Mouse (Mus musculus) megakaryocyte, adult 5-6 weeks (primary cell): ENCODE results near the gene Polr1a. TPM values are rescaled to one million over a fixed set of nuclear protein-coding genes. Genes with fewer than 3 reads are reported as not detected.

Experiments
- ATAC-seq: 2 replicates; pipeline ENCODE4 v1.8.0; 2016; ENCODE audit warnings: mild to moderate bottlenecking, inconsistent platforms; ENCODE audit not compliant: poor library complexity, severe bottlenecking
- total RNA-seq, 2 experiments: library from RNA; stranded (forward) in 1 of 2; stranded (reverse) in 1 of 2; fragments of 153-499, 151-499 nt in 1 of 2; fragments of 221-1000, 200-1000 nt in 1 of 2; gene quantifications; 2 replicates each; pipeline versions ENCODE4 v1.2.3 to v1.2.4; 2015 to 2017

Gene Polr1a
- total RNA-seq, 2 experiments from 2014 or later, result 20.6 to 52.7 TPM

DNA sequence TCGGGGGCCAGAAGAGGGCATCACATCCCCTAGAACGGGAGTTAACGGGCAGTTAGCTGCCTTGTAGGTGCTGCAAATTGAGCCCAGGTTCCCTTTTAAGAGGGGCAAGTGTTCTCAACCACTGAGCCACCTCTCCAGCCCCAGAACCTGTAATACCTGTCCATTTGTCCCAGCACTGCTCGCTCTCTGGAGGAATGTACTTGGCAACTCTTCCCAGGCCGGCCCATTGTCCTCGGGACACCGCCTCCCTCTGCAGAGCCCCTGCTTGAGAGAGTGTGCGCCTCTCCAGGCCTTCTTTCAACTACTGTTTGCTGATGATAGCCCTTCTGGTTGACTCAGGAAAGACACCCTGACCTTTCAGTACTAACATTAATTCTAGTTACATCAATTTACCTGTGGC is 37.3 kb downstream of the Polr1a start:
- ATAC-seq, result no peak

DNA sequence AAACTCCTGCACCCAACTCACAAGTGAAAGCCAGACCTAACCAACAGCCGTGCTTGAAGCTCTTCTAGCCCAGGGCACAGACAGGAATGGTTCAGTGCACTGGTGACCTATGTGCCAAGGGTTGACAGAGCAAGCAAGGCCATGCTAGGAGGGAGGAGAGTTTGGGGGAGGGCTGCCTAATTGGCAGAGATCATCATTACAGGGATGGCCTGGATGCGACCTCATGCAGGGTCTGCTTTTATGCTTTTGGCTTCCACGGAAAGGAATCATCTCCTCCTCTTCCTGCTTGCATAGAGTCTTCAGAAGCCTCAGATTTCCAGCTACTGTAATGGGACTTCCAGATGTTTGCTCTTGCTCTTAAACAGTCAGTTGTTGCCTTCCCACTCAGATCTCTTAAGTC is 40.9 kb downstream of the Polr1a start:
- ATAC-seq, result no peak

DNA sequence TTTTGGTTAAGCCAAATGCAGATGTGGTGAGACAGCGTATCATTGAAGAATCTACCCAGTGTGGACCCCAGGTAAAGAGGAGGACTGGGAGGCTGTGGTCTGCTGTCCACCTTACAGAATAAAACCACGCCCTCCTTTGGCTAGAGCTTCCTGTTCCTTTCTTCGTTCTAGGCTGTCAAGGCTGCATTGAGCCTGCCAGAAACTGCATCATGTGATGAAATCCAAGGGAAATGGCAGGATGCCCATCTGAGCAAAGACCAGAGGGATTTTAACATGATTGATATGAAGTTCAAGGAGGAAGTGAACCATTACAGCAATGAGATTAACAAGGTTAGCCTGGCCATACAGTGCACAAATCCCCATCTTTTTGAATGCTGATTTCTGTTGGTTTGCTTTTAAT is 41.7 kb downstream of the Polr1a start:
- peak; percentile 71 for ATAC-seq

DNA sequence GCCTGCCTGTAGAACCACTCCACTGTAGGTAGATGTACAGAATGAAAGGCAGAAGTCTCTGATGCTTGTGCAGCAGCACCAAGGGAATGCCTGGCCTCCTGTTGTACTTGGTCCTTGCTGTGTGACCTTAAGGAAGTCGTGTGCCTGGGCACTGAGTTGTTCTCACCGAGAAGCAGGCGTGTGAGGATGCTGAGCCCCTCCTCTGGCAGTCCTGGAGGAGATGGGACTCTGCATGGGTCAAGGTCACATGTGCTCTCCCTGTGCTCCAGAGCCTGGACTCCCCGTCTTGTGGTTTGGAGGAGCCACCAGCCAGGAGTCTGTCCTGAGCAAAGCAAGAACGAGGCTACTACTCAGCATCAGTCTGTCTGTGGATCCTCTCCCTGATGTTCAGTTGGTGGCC is 42.3 kb downstream of the Polr1a start:
- no peak for ATAC-seq

DNA sequence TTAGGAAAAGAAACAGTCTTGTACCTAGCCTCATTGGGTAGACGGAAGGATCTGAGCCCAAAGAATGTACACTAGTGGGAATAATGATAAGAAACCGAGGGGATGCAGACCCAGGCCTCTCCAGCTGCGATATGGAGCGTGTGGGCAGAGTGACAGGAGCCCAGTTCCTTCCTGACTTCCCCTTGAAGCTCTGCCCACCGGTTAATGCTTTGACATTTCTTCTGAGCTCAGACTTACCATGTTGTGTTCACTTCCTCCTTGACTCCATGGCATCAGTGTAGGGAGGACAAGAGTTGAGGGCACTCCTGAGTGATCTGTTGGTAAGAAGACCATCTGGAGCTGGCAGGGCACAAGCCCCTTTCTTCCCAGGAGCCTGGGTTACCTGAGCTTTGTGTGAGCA is 53.3 kb downstream of the Polr1a start:
- ATAC-seq, result peak; percentile 50

DNA sequence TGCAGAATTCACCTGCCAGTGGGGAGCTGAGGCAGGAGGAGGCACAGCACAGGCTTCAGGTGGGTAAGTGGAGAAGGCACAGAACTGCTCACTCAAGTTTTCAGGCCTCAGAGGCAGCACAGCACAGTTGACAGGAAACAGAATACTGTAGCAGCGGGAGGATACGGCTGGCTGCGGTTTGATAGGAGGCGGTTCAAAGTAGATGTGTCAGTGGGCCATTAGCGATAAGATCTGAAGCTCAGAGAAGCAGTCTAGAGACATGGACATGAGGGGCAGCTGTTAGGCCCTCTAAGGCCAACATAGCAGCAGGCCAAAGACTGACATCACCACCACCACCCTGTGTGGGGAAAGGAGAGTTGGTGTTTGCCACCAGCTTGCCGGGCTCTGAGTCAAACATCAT is 53.9 kb downstream of the Polr1a start:
- ATAC-seq, result peak; percentile 49

DNA sequence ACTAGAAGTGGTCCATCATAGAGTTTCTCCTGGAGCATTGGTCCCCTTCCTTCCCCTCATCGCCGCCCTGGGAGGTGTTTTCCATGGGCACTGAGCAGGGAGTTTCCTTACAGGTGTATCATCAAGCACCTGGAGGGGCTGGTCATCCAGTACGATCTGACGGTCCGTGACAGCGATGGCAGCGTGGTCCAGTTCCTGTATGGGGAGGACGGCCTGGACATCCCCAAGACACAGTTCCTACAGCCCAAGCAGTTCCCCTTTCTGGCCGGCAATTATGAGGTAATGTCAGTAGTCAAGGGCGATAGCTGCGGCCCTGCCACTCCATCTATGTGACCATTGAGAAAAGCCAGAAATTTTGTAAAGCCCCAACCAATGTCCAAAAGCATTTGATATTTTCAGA is 54.7 kb downstream of the Polr1a start:
- ATAC-seq, result peak; percentile 96

DNA sequence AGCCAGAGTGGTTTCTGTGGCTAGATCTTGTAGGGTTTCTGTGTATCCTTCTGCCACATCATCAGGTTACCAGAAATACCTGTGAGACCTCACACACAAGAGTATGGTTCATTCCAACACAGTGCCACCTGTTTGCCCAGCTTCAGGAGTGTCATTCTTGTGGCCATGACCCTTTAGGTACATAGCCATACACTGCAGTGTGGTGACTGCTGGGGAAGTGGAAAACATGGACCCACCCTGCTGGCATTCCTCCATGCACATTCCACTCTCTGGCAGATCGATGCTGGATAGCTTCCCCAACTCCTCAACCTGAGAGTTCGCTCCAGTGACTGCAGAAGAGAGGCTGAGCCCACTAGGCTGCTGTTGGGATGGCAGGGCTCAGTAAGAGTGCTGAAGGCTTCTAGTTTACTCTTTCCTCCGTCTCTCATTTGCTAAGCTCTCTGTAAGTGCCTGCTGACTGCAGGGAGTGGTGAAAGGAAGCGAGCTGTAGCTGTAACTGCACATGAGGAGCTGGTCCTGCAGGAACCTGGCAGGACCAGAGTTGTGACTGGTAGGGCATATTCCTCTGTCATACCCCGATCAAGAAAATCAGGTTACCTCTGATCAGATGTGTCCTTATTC is 57.9 kb downstream of the Polr1a start:
- ATAC-seq, result no peak

DNA sequence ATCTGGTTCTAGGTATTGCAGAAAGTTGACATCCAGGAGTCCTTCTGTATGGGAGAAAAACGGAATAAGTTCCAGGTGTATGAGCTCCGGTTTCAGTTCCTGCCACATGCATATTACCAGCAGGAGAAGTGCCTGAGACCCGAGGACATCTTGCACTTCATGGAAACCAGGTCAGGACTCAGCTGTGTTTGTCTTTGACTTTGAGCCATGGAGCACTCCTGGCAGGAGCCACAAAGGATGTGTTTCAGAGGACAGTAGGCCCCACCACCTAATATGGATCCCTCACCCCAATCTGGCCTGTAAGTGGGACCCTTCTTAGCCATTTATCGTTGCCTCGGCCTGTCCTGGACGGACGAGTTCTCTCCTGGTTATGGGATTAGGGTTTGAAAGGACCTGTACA is 59.0 kb downstream of the Polr1a start:
- ATAC-seq, result no peak

DNA sequence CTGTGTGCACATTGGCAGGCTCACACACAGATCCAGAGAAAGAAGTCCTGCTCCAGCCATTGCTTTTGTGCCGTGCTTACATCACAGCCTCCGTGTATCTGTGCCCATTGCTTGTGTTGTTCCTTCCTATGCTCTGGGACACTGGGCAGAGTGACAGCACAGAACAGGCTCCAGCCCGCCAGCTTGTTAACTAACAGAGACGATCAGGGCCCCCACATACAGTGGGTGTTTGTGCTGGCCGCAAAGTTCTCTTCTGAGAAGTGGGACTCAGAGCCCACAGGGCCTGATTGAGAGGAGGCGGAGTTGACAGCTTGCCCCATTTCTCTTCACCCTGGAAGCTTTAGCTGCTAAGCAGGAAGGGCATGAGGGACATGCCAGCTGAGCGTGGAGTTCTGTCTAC is 60.6 kb downstream of the Polr1a start:
- no peak for ATAC-seq

DNA sequence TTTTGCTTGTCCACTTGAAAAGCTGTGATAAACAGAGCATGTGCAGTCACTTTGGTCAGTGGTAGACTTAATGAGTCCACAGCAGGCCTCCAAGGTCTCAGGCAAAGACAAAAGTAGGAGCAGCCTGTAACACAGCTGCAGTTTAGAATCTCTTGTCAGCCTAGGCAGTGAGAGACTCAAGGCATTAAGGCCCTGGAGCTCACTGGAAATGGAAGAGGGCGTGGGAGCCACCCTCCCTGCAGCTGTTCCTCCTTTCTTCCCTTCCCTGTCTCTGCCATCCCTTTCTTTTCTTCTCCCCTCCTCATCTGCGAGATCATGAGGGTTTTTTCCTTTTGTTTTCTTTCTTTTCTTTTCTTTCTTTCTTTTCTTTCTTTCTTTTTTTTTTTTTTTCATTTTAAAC is 61.3 kb downstream of the Polr1a start:
- no peak for ATAC-seq

DNA sequence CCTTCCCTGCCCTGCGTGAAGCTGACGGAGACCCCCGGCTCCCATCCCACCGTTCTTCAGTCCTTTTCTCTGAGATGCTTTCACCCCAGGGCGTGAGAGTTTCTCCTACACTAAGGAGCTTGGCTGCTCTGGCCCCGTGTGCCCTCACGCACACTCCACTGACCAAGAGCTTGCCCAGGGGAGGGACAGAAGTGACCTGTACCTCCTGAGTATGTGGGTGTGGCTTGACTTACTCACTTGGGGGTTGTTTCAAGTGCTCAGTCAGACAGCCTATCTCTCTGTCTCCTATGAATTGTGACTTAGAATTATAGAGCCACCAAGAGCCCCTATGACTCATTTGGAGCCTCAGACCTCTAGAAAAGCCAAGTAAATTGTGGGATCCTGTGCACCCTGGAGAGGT is 67.7 kb downstream of the Polr1a start:
- no peak for ATAC-seq

DNA sequence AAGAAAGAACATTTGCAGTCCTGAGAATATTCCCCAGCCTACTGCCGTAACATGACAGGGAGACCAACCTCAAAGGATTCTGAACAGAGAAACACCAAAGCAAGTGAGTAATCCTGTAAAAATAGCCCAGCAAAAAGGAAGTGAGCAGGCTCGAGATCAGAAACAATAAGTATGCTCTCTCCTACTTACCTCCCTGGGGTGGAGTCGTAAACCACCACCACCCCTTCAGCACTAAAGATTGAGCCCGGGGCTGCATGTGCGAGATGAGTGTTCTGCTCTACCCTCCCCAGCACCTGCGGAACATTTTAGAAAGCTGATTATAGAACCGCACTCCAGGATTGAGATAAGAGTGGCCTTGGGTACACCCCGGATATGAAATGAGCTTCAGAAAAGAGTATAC is 71.3 kb downstream of the Polr1a start:
- peak; percentile 64 for ATAC-seq

DNA sequence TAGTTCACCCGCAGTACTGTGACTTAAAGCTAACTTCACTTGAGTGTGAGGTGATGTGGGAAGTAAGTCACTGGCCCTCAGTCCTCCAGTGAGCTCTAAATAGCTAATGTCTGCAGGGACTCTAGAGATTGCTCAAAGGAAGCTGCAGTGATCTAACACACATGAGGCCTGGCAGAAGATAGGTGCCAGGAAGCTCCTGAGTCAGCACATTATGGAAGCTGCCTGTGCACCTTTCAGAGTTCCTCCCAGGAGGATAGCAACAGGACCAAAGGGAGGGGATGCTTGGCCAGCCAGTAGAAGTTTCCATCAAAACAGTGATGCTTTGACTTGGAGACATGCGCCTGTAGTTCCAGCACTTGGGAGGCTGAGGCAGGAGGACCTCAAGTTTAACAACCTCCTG is 71.7 kb downstream of the Polr1a start:
- peak; percentile 59 for ATAC-seq

DNA sequence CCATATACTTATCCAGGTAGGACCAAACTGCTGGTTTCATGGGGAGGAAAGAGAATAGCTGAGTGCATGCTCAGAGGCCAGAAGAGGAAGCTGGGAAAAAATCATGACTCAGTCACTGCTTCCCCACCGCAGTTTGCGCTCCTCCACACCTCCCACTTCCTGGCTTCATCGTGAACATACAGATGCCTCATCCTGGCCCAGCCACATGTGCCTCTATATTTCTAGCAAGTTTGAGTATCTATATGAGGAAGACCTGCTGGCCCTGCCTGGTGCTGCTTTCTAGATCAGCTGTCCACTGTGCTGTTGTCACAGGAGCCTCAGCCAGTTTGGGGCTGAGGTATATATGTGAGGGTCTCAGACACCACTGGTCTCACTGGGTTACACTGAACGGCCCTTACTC is 72.6 kb downstream of the Polr1a start:
- ATAC-seq, result peak; percentile 81

DNA sequence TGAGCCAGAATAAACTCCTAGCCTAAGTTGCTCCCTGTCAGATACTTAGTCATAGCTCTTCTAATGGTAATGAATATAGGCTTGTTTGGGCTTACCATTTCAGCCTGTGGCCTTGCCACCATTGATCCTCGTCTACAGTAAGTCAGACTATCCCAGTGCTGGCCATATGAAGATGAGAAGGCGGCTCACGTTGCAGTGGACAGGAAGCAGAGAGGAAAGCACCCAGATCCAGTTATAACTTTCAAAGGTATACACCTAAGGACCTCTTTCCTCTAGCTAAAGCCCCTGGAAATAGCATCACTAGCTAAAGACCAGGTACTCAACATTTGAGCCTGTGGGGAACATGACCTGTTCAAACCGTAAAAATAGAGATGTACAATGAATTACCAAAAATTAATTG is 77.1 kb downstream of the Polr1a start:
- ATAC-seq, result no peak

DNA sequence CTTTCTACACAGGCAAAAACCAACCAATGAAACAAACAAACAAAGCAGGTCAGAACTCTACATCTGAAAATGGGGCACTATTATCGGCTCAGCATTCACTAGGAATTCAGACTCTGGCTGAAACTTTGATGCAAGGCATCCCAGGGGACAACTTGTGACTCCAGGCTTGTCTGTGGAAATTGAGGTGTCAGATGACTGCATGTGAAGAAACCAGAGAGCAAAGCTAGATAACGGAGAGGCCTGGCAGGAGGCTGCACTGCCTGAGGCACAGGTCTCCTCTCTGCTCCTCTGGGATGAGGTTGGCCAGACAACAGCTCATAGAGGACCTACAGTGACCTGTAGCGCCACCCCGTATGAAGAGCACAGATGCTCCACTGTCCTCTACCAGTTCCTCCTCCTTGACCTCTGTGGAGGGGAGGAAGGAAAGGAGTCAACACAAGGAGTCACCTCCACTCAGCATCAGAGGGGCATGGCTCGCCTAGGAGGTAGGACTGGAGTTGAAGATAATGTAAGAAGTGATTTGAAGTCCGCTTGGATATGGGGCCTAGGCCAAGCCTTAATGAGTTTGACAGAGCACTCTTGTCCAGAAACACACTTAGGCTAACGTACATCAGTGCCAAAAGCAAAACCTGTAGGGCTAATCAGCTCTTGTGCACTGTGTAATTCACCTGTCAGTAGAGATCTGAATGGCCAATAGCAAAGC is 78.8 kb downstream of the Polr1a start:
- ATAC-seq, result no peak

DNA sequence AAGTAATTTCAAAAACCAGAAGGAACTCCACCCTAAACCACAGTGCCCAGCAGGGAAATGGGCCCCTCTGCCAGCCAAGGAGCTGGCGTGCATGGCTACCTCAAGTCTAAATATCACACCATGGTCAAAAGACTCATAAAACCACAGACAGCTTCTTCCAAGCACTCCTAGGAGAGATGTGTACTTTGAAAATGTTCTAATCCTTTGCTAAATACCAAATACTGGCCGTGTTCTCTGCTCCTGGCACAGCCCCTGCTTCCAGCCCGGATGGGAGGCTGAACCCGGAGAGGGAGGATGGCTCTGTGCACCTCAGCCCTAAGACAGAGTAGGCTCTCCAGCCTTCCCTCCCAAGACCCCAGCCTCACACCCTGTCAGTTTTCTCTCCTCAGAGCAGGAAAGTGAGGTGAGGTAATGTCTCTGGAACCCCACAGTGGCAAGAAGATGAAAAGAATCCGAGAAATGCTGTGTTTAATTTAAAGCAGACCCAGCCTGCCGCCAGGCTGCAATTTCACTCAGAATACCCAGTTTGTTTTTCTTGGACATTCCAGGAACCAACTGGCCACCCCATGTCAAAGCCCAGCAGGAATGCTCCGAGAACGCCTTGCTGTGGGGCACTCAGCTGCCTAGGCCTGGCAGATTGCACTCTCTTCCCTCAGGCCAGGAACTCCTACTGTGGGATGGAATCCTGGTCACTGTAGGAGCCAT is 80.9 kb downstream of the Polr1a start:
- peak; percentile 48 for ATAC-seq

DNA sequence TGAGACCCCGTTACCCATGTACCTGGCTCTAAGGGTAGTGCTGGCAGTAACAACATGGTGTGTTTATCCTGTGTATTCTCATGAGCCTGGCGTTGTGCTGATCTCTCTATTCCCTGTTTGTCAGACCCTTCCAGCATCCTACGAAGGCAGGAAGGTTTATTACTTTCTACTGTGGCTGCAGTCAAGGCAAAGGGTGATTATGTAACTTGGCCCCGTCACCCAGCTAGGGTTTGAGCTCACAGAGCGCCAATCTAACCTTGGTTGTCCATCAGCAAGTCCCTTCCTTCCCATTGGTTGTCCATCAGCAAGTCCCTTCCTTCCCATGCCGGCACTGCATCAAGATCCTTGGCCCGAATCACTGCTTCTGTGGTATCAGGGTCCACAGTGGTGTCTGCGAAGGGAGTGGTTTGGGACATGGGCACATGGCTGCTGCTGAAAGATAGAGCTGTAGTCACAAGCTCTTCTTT is 81.6 kb downstream of the Polr1a start:
- ATAC-seq, result no peak

DNA sequence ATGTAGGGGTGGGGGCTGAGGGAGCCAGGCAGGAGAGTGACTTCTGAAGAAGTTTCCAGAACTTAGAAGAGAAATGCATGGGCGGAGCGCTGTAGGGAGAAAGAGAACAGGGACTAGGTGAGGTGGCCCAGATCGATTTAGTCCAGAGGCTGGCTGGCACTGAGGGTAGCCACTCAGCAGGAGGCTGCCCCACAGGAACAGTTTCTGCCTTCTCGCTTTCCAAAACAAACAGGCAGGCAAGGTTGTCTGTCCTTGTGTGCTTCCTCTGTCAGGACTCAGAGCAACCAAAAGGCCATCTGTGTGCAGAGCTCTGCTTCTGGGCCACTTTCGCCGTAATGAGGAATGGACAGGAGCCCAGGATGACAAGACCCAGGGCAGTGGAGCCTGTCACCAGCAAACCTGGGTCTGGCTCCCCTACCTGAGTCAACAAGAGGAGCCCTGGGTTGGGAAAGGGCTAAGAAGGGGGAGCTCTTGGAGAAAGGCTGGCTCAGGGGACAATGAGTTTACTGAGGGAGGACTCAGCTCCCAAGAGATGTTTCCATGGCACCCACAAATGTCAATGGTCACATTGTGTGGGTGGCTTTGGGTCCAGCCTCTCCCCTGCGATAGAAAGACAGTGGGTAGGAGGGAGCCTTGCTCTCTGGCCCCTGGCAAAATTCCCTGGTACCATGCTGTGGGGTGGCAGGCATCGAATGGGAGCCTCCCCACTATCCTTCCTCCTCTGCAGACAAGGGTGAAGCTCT is 82.5 kb downstream of the Polr1a start:
- ATAC-seq, result no peak

DNA sequence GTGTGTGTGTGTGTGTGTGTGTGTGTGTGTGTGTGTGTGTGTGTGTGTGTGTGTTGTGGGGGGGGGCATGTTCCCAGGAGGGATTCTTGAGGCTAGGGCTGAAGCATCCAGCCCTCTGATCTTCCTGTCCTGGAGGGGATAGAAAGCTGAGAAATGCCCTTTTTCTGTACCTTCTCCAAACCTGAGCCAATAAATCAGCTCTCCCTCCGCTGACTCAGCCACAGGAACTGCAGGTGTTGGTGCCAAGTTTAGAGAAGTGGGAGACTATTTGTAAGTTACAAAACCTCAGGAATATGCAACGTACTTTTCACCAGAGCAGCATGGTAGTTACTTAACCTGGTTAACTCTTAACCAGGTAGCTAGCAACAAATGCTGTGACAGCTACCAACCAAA is 83.1 kb downstream of the Polr1a start:
- peak; percentile 61 for ATAC-seq
